Mouse (Mus musculus) erythroblast, adult 5-6 weeks (primary cell): Measurements from ENCODE around the gene Gm7029. TPM values are rescaled to one million over a fixed set of nuclear protein-coding genes. Genes with fewer than 3 reads are reported as not detected.
"Not testable (repeated sequence)": the region's sequence is repeated elsewhere in the genome, so short reads cannot be mapped to it uniquely, and the experiment has no call there.

Source experiments
- ATAC-seq: replicated peaks from 2 replicates; pipeline ENCODE4 v1.8.0; 2016; ENCODE audit warnings: moderate number of reproducible peaks, mild to moderate bottlenecking, moderate TSS enrichment, inconsistent platforms; ENCODE audit not compliant: poor library complexity, low FRiP score, severe bottlenecking
- total RNA-seq, 2 experiments: library from RNA; stranded (forward) in 1 of 2; stranded (reverse) in 1 of 2; fragments of 150-400 nt in 1 of 2; fragments of 200-764, 138-1000 nt in 1 of 2; gene quantifications; 2 replicates each; pipeline versions ENCODE4 v1.2.3 to v1.2.4; 2015 to 2017; ENCODE audit warnings: low replicate concordance in 2 of 2

Gm7029 gene
- total RNA-seq, 2 experiments from 2014 or later, result not detected

- ATAC-seq, result peak; percentile 95
Observed at GRCm38 (mm10) chr17:33890533-33891059, 17.0 kb downstream of the Gm7029 start, which contains the start of gene Kifc1. TSS of gene Kifc1 (minus strand) at chr17:33890661.

GRCm38 (mm10) chr17:33891357-33891756 lies 17.7 kb downstream of the Gm7029 start:
- no peak for ATAC-seq

GRCm38 (mm10) chr17:33891892-33892291 lies 18.3 kb downstream of the Gm7029 start:
- not testable (repeated sequence) for ATAC-seq

- no peak for ATAC-seq
Observed at GRCm38 (mm10) chr17:33892429-33892828, 18.8 kb downstream of the Gm7029 start.

GRCm38 (mm10) chr17:33893011-33893410 lies 19.4 kb downstream of the Gm7029 start:
- not testable (repeated sequence) for ATAC-seq

GRCm38 (mm10) chr17:33897114-33897794 lies 23.6 kb downstream of the Gm7029 start:
- 0 out of 2 replicates have a peak, but pooled peaks have one; percentile 45 for ATAC-seq

GRCm38 (mm10) chr17:33898193-33898592 lies 24.6 kb downstream of the Gm7029 start:
- not testable (repeated sequence) for ATAC-seq

- ATAC-seq, result peak; percentile 91
Observed at GRCm38 (mm10) chr17:33899642-33900041, 26.0 kb downstream of the Gm7029 start.

- ATAC-seq, result no peak; the same call in 1 of the 2 replicates
Observed at GRCm38 (mm10) chr17:33900281-33900988, 26.8 kb downstream of the Gm7029 start.

GRCm38 (mm10) chr17:33900989-33901314 lies 27.3 kb downstream of the Gm7029 start:
- ATAC-seq, result no peak

- ATAC-seq, result no peak
Observed at GRCm38 (mm10) chr17:33901653-33902052, 28.0 kb downstream of the Gm7029 start.

- no peak for ATAC-seq
Observed at GRCm38 (mm10) chr17:33902079-33902478, 28.4 kb downstream of the Gm7029 start.

GRCm38 (mm10) chr17:33902491-33902890 lies 28.9 kb downstream of the Gm7029 start:
- no peak for ATAC-seq

GRCm38 (mm10) chr17:33903911-33904651 lies 30.4 kb downstream of the Gm7029 start:
- not testable (repeated sequence) for ATAC-seq

GRCm38 (mm10) chr17:33904835-33905234 lies 31.2 kb downstream of the Gm7029 start, which contains the start of gene Platr17:
TSS of gene Platr17 (plus strand) at chr17:33905135.
- not testable (repeated sequence) for ATAC-seq

- peak; percentile 60 for ATAC-seq
Observed at GRCm38 (mm10) chr17:33908331-33909076, 34.9 kb downstream of the Gm7029 start.

- peak; percentile 91 for ATAC-seq
Observed at GRCm38 (mm10) chr17:33909077-33909868, 35.6 kb downstream of the Gm7029 start, which contains the start of gene Daxx. TSS of gene Daxx (plus strand) at chr17:33909414.

- peak; percentile 20 for ATAC-seq
Observed at GRCm38 (mm10) chr17:33909869-33910250, 36.2 kb downstream of the Gm7029 start.
